Mouse (Mus musculus): ENCODE data around the gene Nfkbid. TPM values are rescaled to one million over a fixed set of nuclear protein-coding genes. Genes with fewer than 3 reads are reported as not detected.

Gene Nfkbid
- polyA plus RNA-seq, 1 experiment from 2014 or later: 1.9 TPM

- H3K9ac ChIP-seq (replicated peaks; ENCODE audit: low read depth): no peak overlapping the region
- peak overlapping the region; percentile 38 for H3K4me3 ChIP-seq (ENCODE audit: low read depth, low read length)
- DNase-seq (ENCODE audit: low spot score) (no peak), ATAC-seq (peak; percentile 25; the same call in 1 of the 2 replicates)
- no peaks in the 10 kb centered on the region for H3K36me3 ChIP-seq (ENCODE audit: insufficient read depth, low read length)
- peak overlapping the region; percentile 83 for H3K4me2 ChIP-seq (replicated peaks; ENCODE audit: low read depth, low read length)
- TF ChIP-seq CTCF (IDR thresholded peaks at IDR 0.05) (no peak), EP300 (IDR thresholded peaks at IDR 0.05) (no peak)
- no peaks in the 10 kb centered on the region for H3K27me3 ChIP-seq (replicated peaks; ENCODE audit: insufficient read depth, low read length)
- no peaks in the 10 kb centered on the region for H3K4me1 ChIP-seq (ENCODE audit: insufficient read depth, low read depth, low read length)
- no peaks in the 10 kb centered on the region for H3K9me3 ChIP-seq (ENCODE audit: low read length)
- H3K27ac ChIP-seq (ENCODE audit: low read length): peak overlapping the region; percentile 58; the same call in 1 of the 2 replicates
- 6% methylated on average over 9 of the region's 9 CpGs for WGBS
Measured at GRCm38 (mm10) chr7:30422560-30422959, 1.0 kb downstream of the Nfkbid start.

- H3K9ac ChIP-seq (replicated peaks; ENCODE audit: low read depth): no peak overlapping the region
- H3K36me3 ChIP-seq (ENCODE audit: insufficient read depth, low read length): no peaks in the 10 kb centered on the region
- no peaks in the 10 kb centered on the region for H3K4me1 ChIP-seq (ENCODE audit: insufficient read depth, low read depth, low read length)
- H3K9me3 ChIP-seq (ENCODE audit: low read length): no peaks in the 10 kb centered on the region
- no peaks in the 10 kb centered on the region for H3K27me3 ChIP-seq (replicated peaks; ENCODE audit: insufficient read depth, low read length)
- 28% methylated on average over 23 of the region's 23 CpGs for WGBS
- H3K4me2 ChIP-seq (replicated peaks; ENCODE audit: low read depth, low read length): peak overlapping the region; percentile 83
- no peak for ATAC-seq
- TF ChIP-seq CTCF (IDR thresholded peaks at IDR 0.05) (no peak), EP300 (IDR thresholded peaks at IDR 0.05) (no peak)
- H3K27ac ChIP-seq (ENCODE audit: low read length): peak overlapping the region; percentile 58
- DNase-seq (ENCODE audit: low spot score): no peak
- H3K4me3 ChIP-seq (ENCODE audit: low read depth, low read length): peak overlapping the region; percentile 38
Measured at GRCm38 (mm10) chr7:30423071-30423641, 1.6 kb downstream of the Nfkbid start.

- Histone ChIP-seq H3K27ac (ENCODE audit: low read length) (no peak overlapping the region), H3K9me3 (ENCODE audit: low read length) (no peaks in the 10 kb centered on the region), H3K9ac (replicated peaks; ENCODE audit: low read depth) (no peak overlapping the region), H3K4me2 (replicated peaks; ENCODE audit: low read depth, low read length) (no peak overlapping the region), H3K4me3 (ENCODE audit: low read depth, low read length) (no peak overlapping the region), H3K4me1 (ENCODE audit: insufficient read depth, low read depth, low read length) (no peaks in the 10 kb centered on the region), H3K36me3 (ENCODE audit: insufficient read depth, low read length) (no peaks in the 10 kb centered on the region), H3K27me3 (replicated peaks; ENCODE audit: insufficient read depth, low read length) (no peaks in the 10 kb centered on the region)
- ATAC-seq (no peak), DNase-seq (ENCODE audit: low spot score) (no peak)
- no peak for TF ChIP-seq EP300 (IDR thresholded peaks at IDR 0.05)
- no peak for TF ChIP-seq CTCF (IDR thresholded peaks at IDR 0.05)
Measured at GRCm38 (mm10) chr7:30429327-30429726, 7.8 kb downstream of the Nfkbid start.

- no peak overlapping the region for H3K9ac ChIP-seq (replicated peaks; ENCODE audit: low read depth)
- TF ChIP-seq CTCF (IDR thresholded peaks at IDR 0.05) (no peak), EP300 (IDR thresholded peaks at IDR 0.05) (no peak)
- H3K27ac ChIP-seq (ENCODE audit: low read length): no peak overlapping the region
- no peaks in the 10 kb centered on the region for H3K36me3 ChIP-seq (ENCODE audit: insufficient read depth, low read length)
- 30% methylated on average over 2 of the region's 2 CpGs for WGBS
- no peaks in the 10 kb centered on the region for H3K9me3 ChIP-seq (ENCODE audit: low read length)
- no peak for ATAC-seq
- no peaks in the 10 kb centered on the region for H3K27me3 ChIP-seq (replicated peaks; ENCODE audit: insufficient read depth, low read length)
- H3K4me1 ChIP-seq (ENCODE audit: insufficient read depth, low read depth, low read length): no peaks in the 10 kb centered on the region
- H3K4me3 ChIP-seq (ENCODE audit: low read depth, low read length): no peak overlapping the region
- no peak for DNase-seq (ENCODE audit: low spot score)
- no peak overlapping the region for H3K4me2 ChIP-seq (replicated peaks; ENCODE audit: low read depth, low read length)
Measured at GRCm38 (mm10) chr7:30430191-30430590, 8.7 kb downstream of the Nfkbid start.

GRCm38 (mm10) chr7:30431793-30432192 lies 10.3 kb downstream of the Nfkbid start:
- TF ChIP-seq CTCF (IDR thresholded peaks at IDR 0.05): peak; percentile 71
- no peak for TF ChIP-seq EP300 (IDR thresholded peaks at IDR 0.05)
- ATAC-seq: 0 out of 2 replicates have a peak, but pooled peaks have one; percentile 17
- peak; percentile 68 for DNase-seq (ENCODE audit: low spot score)
- H3K27ac ChIP-seq (ENCODE audit: low read length): no peak overlapping the region
- no peaks in the 10 kb centered on the region for H3K4me1 ChIP-seq (ENCODE audit: insufficient read depth, low read depth, low read length)
- no peaks in the 10 kb centered on the region for H3K27me3 ChIP-seq (replicated peaks; ENCODE audit: insufficient read depth, low read length)
- no peak overlapping the region for H3K9ac ChIP-seq (replicated peaks; ENCODE audit: low read depth)
- H3K36me3 ChIP-seq (ENCODE audit: insufficient read depth, low read length): no peaks in the 10 kb centered on the region
- H3K4me3 ChIP-seq (ENCODE audit: low read depth, low read length): no peak overlapping the region
- H3K9me3 ChIP-seq (ENCODE audit: low read length): no peaks in the 10 kb centered on the region
- WGBS: 4% methylated on average over 3 of the region's 3 CpGs
- H3K4me2 ChIP-seq (replicated peaks; ENCODE audit: low read depth, low read length): no peak overlapping the region

- Histone ChIP-seq H3K36me3 (ENCODE audit: insufficient read depth, low read length) (no peaks in the 10 kb centered on the region), H3K9me3 (ENCODE audit: low read length) (no peaks in the 10 kb centered on the region), H3K27me3 (replicated peaks; ENCODE audit: insufficient read depth, low read length) (no peaks in the 10 kb centered on the region), H3K9ac (replicated peaks; ENCODE audit: low read depth) (no peak overlapping the region), H3K27ac (ENCODE audit: low read length) (no peak overlapping the region), H3K4me3 (ENCODE audit: low read depth, low read length) (no peak overlapping the region), H3K4me1 (ENCODE audit: insufficient read depth, low read depth, low read length) (no peaks in the 10 kb centered on the region), H3K4me2 (replicated peaks; ENCODE audit: low read depth, low read length) (no peak overlapping the region)
- TF ChIP-seq CTCF (IDR thresholded peaks at IDR 0.05): no peak
- no peak for TF ChIP-seq EP300 (IDR thresholded peaks at IDR 0.05)
- ATAC-seq (no peak), DNase-seq (ENCODE audit: low spot score) (peak; percentile 70)
- WGBS: under 1% methylated on average over 10 of the region's 10 CpGs
Measured at GRCm38 (mm10) chr7:30434238-30434637, 12.7 kb downstream of the Nfkbid start.

- no peak overlapping the region for H3K4me3 ChIP-seq (ENCODE audit: low read depth, low read length)
- TF ChIP-seq EP300 (IDR thresholded peaks at IDR 0.05): no peak
- TF ChIP-seq CTCF (IDR thresholded peaks at IDR 0.05): no peak
- H3K27me3 ChIP-seq (replicated peaks; ENCODE audit: insufficient read depth, low read length): no peaks in the 10 kb centered on the region
- 70% methylated on average over 10 of the region's 10 CpGs for WGBS
- H3K27ac ChIP-seq (ENCODE audit: low read length): no peak overlapping the region
- H3K4me2 ChIP-seq (replicated peaks; ENCODE audit: low read depth, low read length): no peak overlapping the region
- ATAC-seq (no peak), DNase-seq (ENCODE audit: low spot score) (no peak)
- H3K9ac ChIP-seq (replicated peaks; ENCODE audit: low read depth): no peak overlapping the region
- H3K36me3 ChIP-seq (ENCODE audit: insufficient read depth, low read length): no peaks in the 10 kb centered on the region
- H3K4me1 ChIP-seq (ENCODE audit: insufficient read depth, low read depth, low read length): no peaks in the 10 kb centered on the region
- H3K9me3 ChIP-seq (ENCODE audit: low read length): no peaks in the 10 kb centered on the region
Measured at GRCm38 (mm10) chr7:30434701-30435100, 13.2 kb downstream of the Nfkbid start.
